Mouse (Mus musculus): Measurements from ENCODE around the gene Il22ra2. TPM values are rescaled to one million over a fixed set of nuclear protein-coding genes. Genes with fewer than 3 reads are reported as not detected.

Il22ra2 gene
- polyA plus RNA-seq, 1 experiment from 2014 or later: not detected

GRCm38 (mm10) chr10:19624617-19625016, 2.8 kb downstream of the Il22ra2 start:
- no peaks in the 10 kb centered on the region for H3K4me1 ChIP-seq (ENCODE audit: control insufficient read depth, insufficient read depth, low read depth, low read length)
- H3K4me3 ChIP-seq (ENCODE audit: low read length): no peak overlapping the region
- H3K9ac ChIP-seq (ENCODE audit: low read depth, low read length): no peak overlapping the region
- no peak overlapping the region for H3K27ac ChIP-seq (ENCODE audit: low read depth, low read length)
- no peak for ATAC-seq
- 95% methylated on average over 1 of the region's 1 CpGs for WGBS
- no peaks in the 10 kb centered on the region for H3K36me3 ChIP-seq (ENCODE audit: control insufficient read depth, insufficient read depth, low read length)
- no peaks in the 10 kb centered on the region for H3K27me3 ChIP-seq (replicated peaks; ENCODE audit: control insufficient read depth, insufficient read depth, low read length)
- H3K4me2 ChIP-seq (ENCODE audit: low read length): no peak overlapping the region
- H3K9me3 ChIP-seq (ENCODE audit: control insufficient read depth, low read length): no peaks in the 10 kb centered on the region

- H3K27ac ChIP-seq (ENCODE audit: low read depth, low read length): no peak overlapping the region
- no peak overlapping the region for H3K4me2 ChIP-seq (ENCODE audit: low read length)
- H3K9me3 ChIP-seq (ENCODE audit: control insufficient read depth, low read length): no peaks in the 10 kb centered on the region
- no peak overlapping the region for H3K4me3 ChIP-seq (ENCODE audit: low read length)
- no peaks in the 10 kb centered on the region for H3K4me1 ChIP-seq (ENCODE audit: control insufficient read depth, insufficient read depth, low read depth, low read length)
- no peaks in the 10 kb centered on the region for H3K27me3 ChIP-seq (replicated peaks; ENCODE audit: control insufficient read depth, insufficient read depth, low read length)
- no peak overlapping the region for H3K9ac ChIP-seq (ENCODE audit: low read depth, low read length)
- H3K36me3 ChIP-seq (ENCODE audit: control insufficient read depth, insufficient read depth, low read length): no peaks in the 10 kb centered on the region
- WGBS: 98% methylated on average over 2 of the region's 2 CpGs
- no peak for ATAC-seq
These were observed 5.5 kb downstream of the Il22ra2 start for GRCm38 (mm10) chr10:19627342-19627741.

GRCm38 (mm10) chr10:19627748-19628147, 6.0 kb downstream of the Il22ra2 start:
- no peak for ATAC-seq
- Histone ChIP-seq H3K4me3 (ENCODE audit: low read length) (no peak overlapping the region), H3K27ac (ENCODE audit: low read depth, low read length) (no peak overlapping the region), H3K4me1 (ENCODE audit: control insufficient read depth, insufficient read depth, low read depth, low read length) (no peaks in the 10 kb centered on the region), H3K4me2 (ENCODE audit: low read length) (no peak overlapping the region), H3K36me3 (ENCODE audit: control insufficient read depth, insufficient read depth, low read length) (no peaks in the 10 kb centered on the region), H3K9me3 (ENCODE audit: control insufficient read depth, low read length) (no peaks in the 10 kb centered on the region), H3K9ac (ENCODE audit: low read depth, low read length) (no peak overlapping the region), H3K27me3 (replicated peaks; ENCODE audit: control insufficient read depth, insufficient read depth, low read length) (no peaks in the 10 kb centered on the region)
- WGBS: 83% methylated on average over 4 of the region's 4 CpGs

GRCm38 (mm10) chr10:19631616-19632195, 9.9 kb downstream of the Il22ra2 start:
- no peaks in the 10 kb centered on the region for H3K36me3 ChIP-seq (ENCODE audit: control insufficient read depth, insufficient read depth, low read length)
- H3K9me3 ChIP-seq (ENCODE audit: control insufficient read depth, low read length): no peaks in the 10 kb centered on the region
- H3K4me2 ChIP-seq (ENCODE audit: low read length): no peak overlapping the region
- 81% methylated on average over 13 of the region's 13 CpGs for WGBS
- no peak for ATAC-seq
- no peak overlapping the region for H3K27ac ChIP-seq (ENCODE audit: low read depth, low read length)
- H3K27me3 ChIP-seq (replicated peaks; ENCODE audit: control insufficient read depth, insufficient read depth, low read length): no peaks in the 10 kb centered on the region
- H3K4me1 ChIP-seq (ENCODE audit: control insufficient read depth, insufficient read depth, low read depth, low read length): no peaks in the 10 kb centered on the region
- H3K4me3 ChIP-seq (ENCODE audit: low read length): no peak overlapping the region
- no peak overlapping the region for H3K9ac ChIP-seq (ENCODE audit: low read depth, low read length)

- H3K27me3 ChIP-seq (replicated peaks; ENCODE audit: control insufficient read depth, insufficient read depth, low read length): no peaks in the 10 kb centered on the region
- H3K4me2 ChIP-seq (ENCODE audit: low read length): no peak overlapping the region
- H3K4me3 ChIP-seq (ENCODE audit: low read length): no peak overlapping the region
- no peak for ATAC-seq
- no peak overlapping the region for H3K27ac ChIP-seq (ENCODE audit: low read depth, low read length)
- no peaks in the 10 kb centered on the region for H3K9me3 ChIP-seq (ENCODE audit: control insufficient read depth, low read length)
- WGBS: 96% methylated on average over 5 of the region's 5 CpGs
- H3K4me1 ChIP-seq (ENCODE audit: control insufficient read depth, insufficient read depth, low read depth, low read length): no peaks in the 10 kb centered on the region
- no peak overlapping the region for H3K9ac ChIP-seq (ENCODE audit: low read depth, low read length)
- no peaks in the 10 kb centered on the region for H3K36me3 ChIP-seq (ENCODE audit: control insufficient read depth, insufficient read depth, low read length)
These were observed 17.1 kb downstream of the Il22ra2 start for GRCm38 (mm10) chr10:19638851-19639250.

GRCm38 (mm10) chr10:19639630-19640029, 17.8 kb downstream of the Il22ra2 start:
- no peak overlapping the region for H3K4me3 ChIP-seq (ENCODE audit: low read length)
- no peaks in the 10 kb centered on the region for H3K9me3 ChIP-seq (ENCODE audit: control insufficient read depth, low read length)
- no peaks in the 10 kb centered on the region for H3K36me3 ChIP-seq (ENCODE audit: control insufficient read depth, insufficient read depth, low read length)
- H3K4me1 ChIP-seq (ENCODE audit: control insufficient read depth, insufficient read depth, low read depth, low read length): no peaks in the 10 kb centered on the region
- H3K9ac ChIP-seq (ENCODE audit: low read depth, low read length): no peak overlapping the region
- ATAC-seq: no peak
- H3K4me2 ChIP-seq (ENCODE audit: low read length): no peak overlapping the region
- H3K27me3 ChIP-seq (replicated peaks; ENCODE audit: control insufficient read depth, insufficient read depth, low read length): no peaks in the 10 kb centered on the region
- H3K27ac ChIP-seq (ENCODE audit: low read depth, low read length): no peak overlapping the region
- 94% methylated on average over 1 of the region's 1 CpGs for WGBS

- Histone ChIP-seq H3K9me3 (ENCODE audit: control insufficient read depth, low read length) (no peaks in the 10 kb centered on the region), H3K4me3 (ENCODE audit: low read length) (no peak overlapping the region), H3K27me3 (replicated peaks; ENCODE audit: control insufficient read depth, insufficient read depth, low read length) (no peaks in the 10 kb centered on the region), H3K36me3 (ENCODE audit: control insufficient read depth, insufficient read depth, low read length) (no peaks in the 10 kb centered on the region), H3K27ac (ENCODE audit: low read depth, low read length) (no peak overlapping the region), H3K4me1 (ENCODE audit: control insufficient read depth, insufficient read depth, low read depth, low read length) (no peaks in the 10 kb centered on the region), H3K9ac (ENCODE audit: low read depth, low read length) (no peak overlapping the region), H3K4me2 (ENCODE audit: low read length) (no peak overlapping the region)
- 91% methylated on average over 2 of the region's 2 CpGs for WGBS
- no peak for ATAC-seq
These were observed 23.3 kb downstream of the Il22ra2 start for GRCm38 (mm10) chr10:19645119-19645518.

GRCm38 (mm10) chr10:19657426-19657825, 35.6 kb downstream of the Il22ra2 start:
- H3K4me3 ChIP-seq (ENCODE audit: low read length): no peak overlapping the region
- H3K4me2 ChIP-seq (ENCODE audit: low read length): no peak overlapping the region
- H3K9ac ChIP-seq (ENCODE audit: low read depth, low read length): no peak overlapping the region
- H3K9me3 ChIP-seq (ENCODE audit: control insufficient read depth, low read length): no peaks in the 10 kb centered on the region
- WGBS: 85% methylated on average over 9 of the region's 9 CpGs
- H3K4me1 ChIP-seq (ENCODE audit: control insufficient read depth, insufficient read depth, low read depth, low read length): no peaks in the 10 kb centered on the region
- no peaks in the 10 kb centered on the region for H3K36me3 ChIP-seq (ENCODE audit: control insufficient read depth, insufficient read depth, low read length)
- no peaks in the 10 kb centered on the region for H3K27me3 ChIP-seq (replicated peaks; ENCODE audit: control insufficient read depth, insufficient read depth, low read length)
- no peak for ATAC-seq
- no peak overlapping the region for H3K27ac ChIP-seq (ENCODE audit: low read depth, low read length)

- no peak overlapping the region for H3K9ac ChIP-seq (ENCODE audit: low read depth, low read length)
- no peak overlapping the region for H3K4me2 ChIP-seq (ENCODE audit: low read length)
- no peaks in the 10 kb centered on the region for H3K4me1 ChIP-seq (ENCODE audit: control insufficient read depth, insufficient read depth, low read depth, low read length)
- WGBS: 88% methylated on average over 5 of the region's 5 CpGs
- no peak for ATAC-seq
- no peaks in the 10 kb centered on the region for H3K9me3 ChIP-seq (ENCODE audit: control insufficient read depth, low read length)
- H3K36me3 ChIP-seq (ENCODE audit: control insufficient read depth, insufficient read depth, low read length): no peaks in the 10 kb centered on the region
- H3K4me3 ChIP-seq (ENCODE audit: low read length): no peak overlapping the region
- no peak overlapping the region for H3K27ac ChIP-seq (ENCODE audit: low read depth, low read length)
- no peaks in the 10 kb centered on the region for H3K27me3 ChIP-seq (replicated peaks; ENCODE audit: control insufficient read depth, insufficient read depth, low read length)
These were observed 38.2 kb downstream of the Il22ra2 start for GRCm38 (mm10) chr10:19659953-19660352.

GRCm38 (mm10) chr10:19668973-19669372, 47.2 kb downstream of the Il22ra2 start:
- H3K9ac ChIP-seq (ENCODE audit: low read depth, low read length): no peak overlapping the region
- H3K27ac ChIP-seq (ENCODE audit: low read depth, low read length): no peak overlapping the region
- H3K4me3 ChIP-seq (ENCODE audit: low read length): no peak overlapping the region
- ATAC-seq: no peak
- no peak overlapping the region for H3K4me2 ChIP-seq (ENCODE audit: low read length)
- no peaks in the 10 kb centered on the region for H3K9me3 ChIP-seq (ENCODE audit: control insufficient read depth, low read length)
- no peaks in the 10 kb centered on the region for H3K36me3 ChIP-seq (ENCODE audit: control insufficient read depth, insufficient read depth, low read length)
- H3K27me3 ChIP-seq (replicated peaks; ENCODE audit: control insufficient read depth, insufficient read depth, low read length): no peaks in the 10 kb centered on the region
- WGBS: 86% methylated on average over 5 of the region's 5 CpGs
- H3K4me1 ChIP-seq (ENCODE audit: control insufficient read depth, insufficient read depth, low read depth, low read length): no peaks in the 10 kb centered on the region
